Mouse (Mus musculus): ENCODE measurements around the gene Haus5.

Haus5 gene

DNA sequence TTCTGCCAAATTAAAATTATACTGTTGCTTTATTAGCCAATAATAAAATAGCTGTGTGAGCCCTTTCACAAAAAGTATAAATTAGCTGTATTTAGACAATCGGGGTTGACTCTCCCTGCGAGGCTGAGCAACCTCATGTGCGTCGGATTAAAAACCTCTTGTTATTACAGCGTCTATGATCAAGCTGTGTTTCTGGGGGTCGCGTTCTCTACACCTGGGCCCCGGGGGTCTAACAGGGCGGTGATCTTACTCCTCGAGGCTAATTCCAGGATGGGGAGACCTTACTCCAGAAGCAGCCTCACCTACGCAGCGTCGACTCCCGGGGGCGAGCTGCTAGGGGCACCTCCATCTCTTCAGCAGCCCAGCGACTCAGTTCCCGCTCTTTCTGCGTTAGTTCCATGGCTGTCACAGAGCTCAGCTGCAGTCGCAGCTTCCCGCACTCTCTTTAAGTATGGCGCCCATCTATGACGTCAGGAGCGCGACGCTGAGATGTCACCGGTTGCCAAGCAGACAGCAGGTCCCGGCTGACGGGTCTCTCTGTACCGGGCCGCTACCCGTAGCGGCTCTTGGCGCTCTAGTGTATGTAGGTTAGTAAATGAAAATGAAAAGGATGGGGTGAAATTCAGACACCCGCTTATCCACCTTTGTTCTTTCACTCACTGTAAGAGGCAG, at the start of gene Haus5:
TSS of gene Haus5 (minus strand) at position 466 of the 672 bp plus-strand sequence.
- in situ Hi-C loops (cut with MseI, MboI), result no loop called here

DNA sequence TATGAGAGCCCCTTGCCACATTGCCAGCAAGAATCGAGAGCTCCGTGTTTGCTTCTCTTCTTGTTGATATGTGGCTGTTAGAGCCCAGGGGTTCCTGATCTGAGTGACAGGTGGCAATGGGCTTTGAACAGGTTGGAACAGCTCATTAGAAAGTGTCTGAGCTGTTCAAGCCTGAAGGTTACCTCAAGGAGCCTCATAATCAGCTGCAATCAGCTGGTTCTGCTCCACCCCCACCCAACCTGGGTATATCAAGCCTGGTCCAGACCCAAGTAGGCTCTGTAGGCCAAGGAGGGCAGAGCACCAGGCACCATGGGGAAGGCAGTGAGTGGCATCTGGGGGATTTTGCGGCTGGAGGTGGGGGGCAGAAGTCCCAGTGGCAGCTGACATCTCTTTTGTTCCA, 47.1 kb upstream of the Haus5 start, which contains the start of gene Atp4a:
TSS of gene Atp4a (plus strand) at position 268 of the 400 bp plus-strand sequence.
- in situ Hi-C loops (cut with MseI, MboI), result no loop called here

DNA sequence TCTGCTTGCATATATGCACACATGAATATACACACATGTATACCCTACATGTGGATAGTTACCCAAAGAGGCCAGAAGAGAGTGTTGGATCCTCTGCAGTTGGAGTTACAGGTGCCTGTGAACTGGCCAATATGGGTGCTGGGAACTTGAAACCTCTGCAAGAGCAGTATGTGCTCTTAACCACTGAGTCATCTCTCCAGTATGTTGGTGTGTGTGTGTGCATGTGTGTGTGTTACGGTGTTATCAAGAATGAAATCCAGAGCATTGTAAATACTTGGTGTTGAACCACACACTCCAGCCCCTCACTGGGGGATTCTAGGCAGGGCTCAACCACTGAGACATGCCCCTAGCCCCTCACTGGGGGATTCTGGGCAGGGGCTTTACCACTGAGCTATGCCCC, 42.6 kb upstream of the Haus5 start:
- in situ Hi-C loops (cut with MseI, MboI), result no loop called here

DNA sequence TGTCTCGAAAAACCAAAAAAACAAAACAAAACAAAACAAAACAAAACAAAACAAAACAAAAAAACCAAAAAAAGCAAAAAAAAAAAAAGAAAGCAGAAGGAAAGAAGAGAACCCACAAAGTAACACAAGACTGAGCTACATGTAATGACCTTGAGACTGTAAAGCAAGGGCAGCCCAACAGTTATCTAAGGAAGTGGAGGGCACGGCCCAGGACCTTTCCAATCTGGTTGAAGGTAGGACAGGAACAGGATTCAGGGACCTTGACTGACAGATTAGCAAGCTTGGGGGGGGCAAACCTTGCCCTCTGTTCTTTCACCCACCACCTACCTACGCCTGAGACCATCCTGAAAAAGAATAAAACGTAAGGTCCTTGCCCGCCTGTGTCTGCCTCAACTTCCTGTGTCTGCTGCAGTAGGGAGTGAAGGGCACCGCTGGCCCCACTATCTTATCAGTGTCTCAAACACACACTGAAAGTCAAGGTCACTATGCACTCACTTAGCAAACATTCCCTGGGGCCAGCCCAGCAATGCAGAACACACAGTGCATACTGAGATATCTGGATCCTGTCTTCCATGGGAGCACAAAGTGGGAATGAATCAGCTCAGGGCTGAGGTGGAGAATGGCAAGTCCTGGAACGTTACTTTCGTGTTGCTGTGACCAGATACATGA, 41.6 kb upstream of the Haus5 start:
- in situ Hi-C loops (cut with MseI, MboI), result no loop called here

DNA sequence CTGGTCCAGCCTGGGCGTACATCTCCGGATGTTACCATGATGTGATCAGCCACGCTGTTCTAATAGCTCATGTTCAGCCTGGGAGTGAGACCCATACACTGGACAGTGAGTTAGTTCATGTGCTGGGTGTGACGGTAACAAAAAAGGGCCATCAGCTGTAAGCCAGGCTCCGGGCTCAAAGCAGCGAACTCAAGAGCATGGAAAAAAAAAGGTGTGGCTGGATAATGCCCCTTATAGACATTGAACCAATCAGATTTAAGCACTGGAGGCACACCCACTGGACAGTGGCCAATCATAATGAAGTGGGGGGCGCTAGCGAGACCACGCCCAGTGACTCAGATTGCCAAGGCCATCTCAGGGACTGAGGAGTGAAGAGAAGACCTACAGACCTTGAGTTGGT, 33.8 kb upstream of the Haus5 start, which contains the start of gene 2200002J24Rik:
TSS of gene 2200002J24Rik (plus strand) at position 338 of the 400 bp plus-strand sequence.
- in situ Hi-C loops (cut with MseI, MboI), result no loop called here

DNA sequence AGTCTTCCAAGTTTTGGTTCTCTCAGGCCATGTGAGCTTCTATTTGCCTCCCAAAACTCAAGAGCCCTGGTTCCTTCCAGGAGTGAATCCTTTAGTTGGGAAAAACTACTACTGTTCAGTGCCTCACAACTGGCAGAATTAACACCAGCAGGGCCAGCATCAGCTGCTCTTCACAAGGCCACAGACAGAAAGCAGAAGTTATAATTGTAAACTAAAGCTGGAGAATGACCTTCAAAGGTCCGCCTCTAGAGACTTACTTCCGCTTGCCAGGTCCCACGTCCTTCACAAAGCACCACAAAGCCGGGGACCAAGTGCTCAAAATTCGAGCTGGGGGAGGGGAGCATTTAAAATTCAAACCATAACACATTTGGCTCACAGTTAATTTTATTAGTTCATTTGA, 33.3 kb upstream of the Haus5 start:
- in situ Hi-C loops (cut with MseI, MboI), result no loop called here

DNA sequence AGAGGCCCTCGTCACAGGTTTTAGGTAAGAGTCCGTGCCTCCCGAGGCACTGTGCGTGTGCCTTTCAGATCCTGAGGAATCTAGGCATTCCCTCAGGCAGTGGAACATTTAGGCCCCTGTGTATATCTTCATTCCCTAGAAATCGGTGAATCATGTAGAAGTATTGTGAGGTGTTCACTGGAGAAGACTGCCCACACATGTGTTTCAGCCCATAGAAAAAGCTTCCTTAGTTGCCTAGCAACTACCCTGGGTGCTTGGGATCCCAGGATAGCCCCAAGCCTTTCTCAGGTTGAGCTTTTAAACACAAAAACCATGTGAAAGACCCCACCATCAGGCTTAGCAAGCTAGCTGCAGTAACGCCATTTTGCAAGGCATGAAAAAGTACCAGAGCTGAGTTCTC, 23.5 kb upstream of the Haus5 start:
- in situ Hi-C loops (cut with MseI, MboI), result no loop called here

DNA sequence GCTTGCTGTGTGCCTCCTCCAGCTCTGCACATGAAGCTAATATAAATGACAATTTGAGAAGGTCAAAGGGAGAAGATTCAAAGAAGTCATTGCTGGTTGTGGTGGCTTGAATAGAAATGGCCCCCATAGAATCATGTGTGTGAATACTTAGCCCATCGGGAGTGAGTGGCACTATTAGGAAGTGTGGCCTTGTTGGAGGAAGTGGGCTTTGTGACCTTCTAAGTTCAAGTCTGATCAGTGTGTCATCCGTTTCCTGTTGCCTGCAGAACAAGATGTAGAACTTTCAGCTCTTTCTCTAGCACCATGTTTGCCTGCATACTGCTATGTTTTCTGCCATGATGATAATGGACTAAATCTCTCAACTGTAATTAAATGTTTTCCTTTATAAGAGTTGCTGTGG, 18.6 kb upstream of the Haus5 start:
- in situ Hi-C loops (cut with MseI, MboI), result no loop called here

DNA sequence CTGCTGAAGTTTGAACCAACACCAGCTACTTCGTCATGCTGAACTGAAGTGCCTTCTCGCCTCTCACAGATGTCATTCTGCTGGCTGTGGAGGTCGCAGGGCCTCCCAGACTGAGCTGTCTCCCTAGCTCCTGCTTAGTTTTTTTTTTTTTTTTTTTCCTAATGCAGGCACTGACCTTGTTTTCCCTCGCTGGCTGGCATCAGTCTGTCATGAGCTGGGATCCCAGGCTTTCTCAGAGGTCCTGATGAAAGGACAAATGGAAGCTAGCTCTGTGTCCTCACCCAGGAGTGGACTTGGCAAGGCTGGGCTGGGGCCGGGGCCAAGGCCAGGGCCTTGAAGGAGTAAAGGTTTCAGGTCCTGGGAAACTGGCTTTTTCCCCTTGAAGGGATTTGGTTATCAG, 17.1 kb upstream of the Haus5 start:
- in situ Hi-C loops (cut with MseI, MboI), result no loop called here

DNA sequence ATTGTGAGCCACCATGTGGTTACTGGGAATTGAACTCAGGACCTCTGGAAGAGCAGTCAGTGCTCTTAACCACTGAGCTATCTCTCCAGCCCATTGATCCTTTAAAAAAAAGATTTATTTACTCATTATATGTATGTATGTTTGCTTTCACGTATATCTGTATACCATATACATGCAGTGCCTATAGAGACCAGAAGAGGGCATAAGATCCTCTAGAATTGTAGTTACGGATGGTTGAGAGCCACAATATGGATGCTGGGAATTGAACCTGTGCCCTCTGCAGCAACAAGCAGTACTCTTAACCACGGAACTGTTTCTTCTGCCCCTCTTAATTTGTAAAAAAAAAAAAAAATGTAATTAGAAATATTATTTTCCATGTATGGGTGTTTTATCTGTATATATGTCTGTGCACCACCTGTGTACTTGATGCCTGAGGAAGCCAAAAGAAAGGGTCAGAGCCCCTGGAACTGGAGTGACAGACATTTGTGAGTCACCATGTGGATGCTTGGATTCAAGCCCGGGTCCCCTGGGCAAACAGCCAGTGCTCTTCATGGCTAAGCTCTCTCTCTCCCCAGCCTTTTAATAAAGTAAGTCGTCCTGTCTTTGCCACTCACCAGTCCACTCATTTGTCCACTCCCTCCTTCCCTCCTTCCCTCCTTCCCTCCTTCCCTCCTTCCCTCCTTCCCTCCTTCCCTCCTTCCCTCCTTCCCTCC, 13.6 kb upstream of the Haus5 start:
- in situ Hi-C loops (cut with MseI, MboI), result no loop called here

DNA sequence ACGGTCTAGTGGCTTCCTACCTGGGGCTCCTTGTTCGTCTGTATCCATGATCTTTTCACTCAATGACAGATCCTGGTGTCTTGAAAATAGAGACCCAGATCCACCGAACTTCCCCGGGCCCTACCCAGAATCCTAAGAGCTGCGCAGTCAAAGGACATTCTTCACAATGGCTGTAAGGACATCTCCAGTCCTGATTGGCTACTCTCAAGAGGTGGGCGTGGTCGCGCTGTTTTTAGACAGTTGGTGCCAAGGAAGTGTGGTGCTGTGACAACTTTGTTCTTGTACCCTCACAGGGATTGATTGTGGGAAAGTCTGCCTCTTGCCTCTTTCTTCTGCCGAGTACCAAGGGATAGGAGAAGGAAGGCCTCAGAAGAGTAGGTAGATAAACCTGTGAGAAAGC, 6.7 kb upstream of the Haus5 start, which contains the start of gene Pmis2:
TSS of gene Pmis2 (minus strand) at position 126 of the 400 bp plus-strand sequence.
- in situ Hi-C loops (cut with MseI, MboI), result no loop called here

DNA sequence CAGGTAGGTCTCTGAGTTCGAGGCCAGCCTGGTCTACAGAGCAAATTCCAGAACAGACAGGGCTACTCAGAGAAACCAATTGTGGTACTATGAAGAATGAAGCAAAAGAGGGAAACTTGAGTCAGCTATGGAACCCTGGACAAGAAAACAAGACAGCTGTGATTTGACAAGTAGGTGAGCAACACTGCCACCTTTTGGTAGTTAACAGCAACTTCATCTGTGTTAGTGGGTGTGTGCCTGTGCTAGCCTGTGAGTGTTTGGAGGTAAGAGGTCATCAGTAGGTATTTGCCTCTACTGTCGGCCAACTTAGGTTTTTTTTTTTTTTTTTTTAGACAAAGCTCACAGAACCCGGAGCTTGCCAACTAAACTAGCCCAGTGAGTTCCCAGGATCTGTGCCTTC, 4.4 kb upstream of the Haus5 start:
- in situ Hi-C loops (cut with MseI, MboI), result no loop called here

DNA sequence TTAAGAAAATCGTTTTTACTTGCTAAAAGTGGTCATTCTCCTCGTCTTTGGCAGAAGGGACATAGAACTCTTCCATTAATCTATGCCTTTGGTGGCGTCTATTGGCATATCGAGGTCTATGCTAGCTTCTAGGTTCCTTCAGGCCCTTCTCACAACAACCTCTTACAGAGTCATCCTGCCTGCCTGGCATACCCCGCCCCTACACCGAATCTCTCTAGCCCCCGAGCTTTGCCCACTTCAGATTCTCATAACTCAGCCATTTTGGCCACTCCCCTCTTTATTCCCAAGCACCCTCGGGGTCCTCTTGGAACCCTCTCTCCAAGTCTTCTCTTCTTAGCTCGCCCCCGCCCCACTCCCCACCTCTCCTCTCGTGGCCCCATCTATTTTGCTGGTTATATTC, 527 bp upstream of the Haus5 start:
- in situ Hi-C loops (cut with MseI, MboI), result no loop called here

DNA sequence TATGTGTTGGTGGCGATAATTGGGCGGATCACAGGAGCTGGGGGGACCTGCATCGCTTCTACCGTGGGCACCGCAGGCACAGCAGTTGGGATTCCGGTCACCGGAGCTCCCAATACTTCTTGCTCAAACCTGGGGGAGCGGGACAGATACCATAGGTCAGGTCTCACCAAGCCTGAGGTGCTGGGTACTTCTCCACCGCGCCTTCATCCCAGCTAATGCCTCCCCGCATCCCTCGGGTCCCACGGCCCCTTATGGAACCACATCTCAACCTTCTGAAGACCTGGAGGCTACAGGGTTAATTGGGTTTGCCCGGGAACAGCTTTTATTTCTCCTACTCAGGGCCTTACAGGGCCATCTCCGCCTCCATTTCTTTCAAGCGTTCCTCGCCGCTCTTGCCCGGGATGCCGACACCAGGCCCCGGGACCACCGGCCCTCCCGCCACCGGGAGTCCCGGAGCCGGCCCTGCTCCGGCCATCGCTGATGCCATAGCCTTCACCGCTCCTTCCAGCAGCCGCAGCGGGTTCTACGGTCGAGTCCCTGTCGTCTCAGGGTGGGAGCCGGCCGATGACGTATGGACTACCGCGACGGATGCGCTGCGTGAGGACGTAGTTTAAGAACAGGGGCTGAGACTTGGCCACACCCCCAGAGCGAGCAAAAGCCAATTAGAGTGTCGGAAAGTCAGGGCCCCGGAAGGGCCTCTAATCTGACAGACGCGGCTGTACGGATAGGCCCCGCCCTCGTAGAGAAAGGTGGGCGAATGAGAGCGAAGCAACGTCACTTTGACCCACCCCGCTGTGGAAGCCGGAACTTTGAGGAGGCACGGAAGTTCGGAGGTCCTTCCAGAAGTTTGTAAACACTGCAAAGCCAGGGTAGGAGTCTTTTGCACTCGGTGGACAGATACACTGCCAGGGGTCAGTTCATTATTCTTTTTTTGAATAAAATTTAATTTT, 14.9 kb downstream of the Haus5 start, which contains the start of gene Rbm42:
TSS of gene Rbm42 (minus strand) at position 727 of the 950 bp plus-strand sequence.
- in situ Hi-C loops (cut with MseI, MboI), result no loop called here

DNA sequence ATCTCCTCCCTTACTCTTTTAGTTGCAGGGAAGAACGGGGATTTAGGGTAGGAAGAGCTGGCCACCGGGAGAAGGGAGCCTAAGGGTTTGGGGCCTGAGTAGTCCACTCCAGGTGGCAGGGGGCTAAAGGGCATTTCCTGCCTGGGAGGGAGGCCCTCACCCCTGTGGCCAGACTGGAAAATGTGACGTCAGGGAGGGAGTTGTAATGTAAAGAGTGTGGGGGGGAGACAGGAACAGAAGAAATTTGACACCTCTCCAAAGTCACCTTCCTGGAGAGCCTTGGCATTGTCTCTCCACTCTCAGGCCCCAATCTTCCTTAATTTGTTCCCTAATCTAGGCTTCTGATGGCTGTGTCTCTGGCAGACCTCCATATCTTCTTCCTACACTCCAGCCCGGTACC, 25.7 kb downstream of the Haus5 start:
- in situ Hi-C loops (cut with MseI, MboI), result no loop called here

DNA sequence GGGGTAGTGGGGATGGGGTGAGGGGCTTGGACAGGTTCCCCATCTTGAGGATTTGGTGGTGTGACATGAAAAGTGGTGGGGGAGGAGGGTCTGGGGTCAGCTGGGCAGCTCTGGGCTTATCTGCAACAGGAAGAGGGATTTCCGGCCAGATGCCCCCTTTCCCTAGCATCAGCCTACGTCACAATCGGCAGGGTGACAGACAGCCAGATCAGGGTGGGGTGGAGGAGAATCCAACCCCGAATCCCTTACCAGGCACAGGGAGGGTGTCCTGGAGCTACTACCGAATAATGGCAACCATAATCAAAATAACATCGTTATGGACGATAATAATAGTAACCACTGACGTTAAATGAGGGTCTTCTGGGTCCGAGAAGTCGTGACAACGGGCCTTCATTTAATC, 28.4 kb downstream of the Haus5 start:
- in situ Hi-C loops (cut with MseI, MboI), result no loop called here

DNA sequence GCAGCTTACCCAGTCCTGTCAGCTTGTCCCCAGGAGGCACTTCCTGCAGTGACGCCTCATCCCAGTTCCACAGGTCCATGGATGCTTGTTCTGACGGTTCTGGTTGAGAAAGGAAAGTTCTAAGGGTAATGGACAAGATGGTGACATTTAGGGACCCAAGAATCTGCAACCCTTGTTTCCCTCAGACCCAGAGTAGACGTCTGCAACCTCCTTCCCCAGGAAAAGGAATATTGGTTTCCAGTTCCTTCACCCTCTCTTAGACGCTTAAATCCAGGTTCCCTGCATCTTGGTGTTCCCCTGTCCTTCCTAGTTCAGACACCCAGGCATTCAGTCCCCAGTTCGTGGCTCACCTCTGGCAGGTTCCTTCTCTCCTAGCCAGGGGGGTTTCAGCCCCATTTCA, 29.0 kb downstream of the Haus5 start, which contains the start of gene Etv2:
TSS of gene Etv2 (minus strand) at position 101 of the 400 bp plus-strand sequence.
- in situ Hi-C loops (cut with MseI, MboI), result no loop called here

DNA sequence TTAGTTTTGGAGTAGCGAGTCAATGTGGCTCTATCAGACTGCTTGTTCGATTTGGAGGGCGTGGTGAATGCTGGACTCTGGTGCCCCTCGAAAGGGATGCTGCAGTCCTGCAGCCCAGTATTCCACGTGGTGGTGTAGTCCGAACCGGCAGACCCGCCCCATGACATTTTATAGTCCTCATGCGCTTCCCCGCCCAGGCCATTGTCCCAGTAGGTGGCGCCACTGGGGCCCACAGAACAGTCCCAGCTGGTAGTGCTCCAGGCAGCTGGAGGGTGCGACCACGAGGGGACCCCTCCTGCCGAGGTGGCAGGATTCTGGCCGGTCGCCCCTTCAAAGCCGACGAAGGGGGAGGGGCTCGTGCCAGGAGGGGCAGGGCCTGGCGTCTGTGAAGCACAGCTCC, 30.2 kb downstream of the Haus5 start:
- in situ Hi-C loops (cut with MseI, MboI), result no loop called here

DNA sequence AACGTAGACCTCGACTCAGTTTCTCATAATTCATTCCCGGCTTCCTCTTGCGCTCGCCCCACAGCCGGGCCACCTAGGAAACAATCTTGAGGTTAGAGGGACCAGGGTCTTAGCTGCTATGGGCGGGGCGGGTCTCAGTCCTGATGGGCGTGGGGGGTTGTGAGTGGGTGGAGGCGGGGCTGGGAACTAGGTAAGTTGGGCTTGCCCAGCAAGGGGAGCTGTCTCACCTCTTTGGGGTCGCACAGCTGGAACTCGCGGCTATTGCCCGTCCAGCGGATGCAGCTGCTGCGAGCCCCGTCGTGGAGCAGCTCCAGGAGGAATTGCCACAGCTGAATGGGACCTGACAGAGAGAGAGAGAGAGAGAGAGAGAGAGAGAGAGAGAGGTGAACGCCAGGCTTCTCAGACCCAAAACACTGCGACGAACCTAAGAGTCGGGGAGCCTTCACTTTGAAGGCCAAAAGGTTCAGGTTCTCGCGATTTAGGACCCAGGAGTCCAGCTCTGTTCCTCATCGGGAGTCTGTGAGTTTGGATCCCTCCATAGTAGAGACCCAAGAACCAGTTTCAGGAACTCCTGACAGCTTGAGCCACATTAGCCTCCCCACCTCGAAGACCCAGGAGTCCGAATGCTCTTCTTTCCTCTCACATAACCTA, 30.9 kb downstream of the Haus5 start:
- in situ Hi-C loops (cut with MseI, MboI), result no loop called here

DNA sequence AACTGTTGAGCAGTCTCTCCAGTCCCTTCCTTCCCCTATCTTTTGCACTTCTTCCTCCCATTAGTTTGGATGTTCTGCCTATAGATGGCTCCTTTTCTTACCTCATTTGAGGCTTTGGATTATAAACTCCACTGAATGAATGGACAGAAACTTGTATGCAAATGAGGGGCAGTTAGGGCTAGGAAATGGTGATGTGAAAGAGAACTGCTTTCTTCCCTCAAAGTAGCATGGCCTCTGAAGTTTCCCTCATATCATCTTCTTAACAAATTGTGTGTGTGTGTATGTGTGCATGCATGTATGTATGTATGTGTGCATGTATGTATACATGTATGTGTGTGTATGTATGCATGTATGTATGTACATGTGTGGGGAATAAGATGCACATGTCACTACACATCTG, 35.8 kb downstream of the Haus5 start:
- in situ Hi-C loops (cut with MseI, MboI), result no loop called here

DNA sequence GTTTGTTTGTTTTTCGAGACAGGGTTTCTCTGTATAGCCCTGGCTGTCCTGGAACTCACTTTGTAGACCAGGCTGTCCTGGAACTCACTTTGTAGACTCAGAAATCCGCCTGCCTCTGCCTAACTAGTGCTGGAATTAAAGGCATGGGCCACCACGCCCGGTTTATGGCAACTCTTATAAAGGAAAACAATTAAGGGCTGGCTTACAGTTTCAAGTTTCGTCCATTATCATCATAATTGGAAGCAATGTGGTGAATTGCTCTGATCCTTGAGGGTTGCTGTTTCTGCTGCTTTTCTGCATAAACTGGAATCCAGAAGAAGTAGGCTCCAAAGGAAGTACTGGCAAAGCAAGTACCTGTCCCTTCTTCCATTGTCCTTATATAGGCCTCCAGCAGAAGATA, 38.1 kb downstream of the Haus5 start:
- in situ Hi-C loops (cut with MseI, MboI), result no loop called here

Data from mouse trophoblast stem cell (cell line).